Mouse (Mus musculus): ENCODE measurements around the gene Syt17. TPM values are rescaled to one million over a fixed set of nuclear protein-coding genes. Genes with fewer than 3 reads are reported as not detected.

The Syt17 gene
- polyA plus RNA-seq, 1 experiment from 2014 or later: 2.4 TPM

GRCm38 (mm10) chr7:118409421-118409820, 38.6 kb downstream of the Syt17 start:
- DNase-seq (ENCODE audit: low spot score) (no peak), ATAC-seq (replicated peaks; ENCODE audit: low FRiP score) (no peak)
- Histone ChIP-seq H3K9me3 (ENCODE audit: control insufficient read depth, low read length) (no peaks in the 10 kb centered on the region), H3K27ac (ENCODE audit: low read depth, low read length) (no peak overlapping the region), H3K4me3 (ENCODE audit: low read depth, low read length) (no peak overlapping the region), H3K27me3 (ENCODE audit: control insufficient read depth, insufficient read depth, low read length) (no peaks in the 10 kb centered on the region), H3K4me1 (replicated peaks; ENCODE audit: control insufficient read depth, insufficient read depth, low read length) (no peaks in the 10 kb centered on the region), H3K9ac (ENCODE audit: low read length) (no peak overlapping the region), H3K36me3 (ENCODE audit: control insufficient read depth, insufficient read depth, low read length) (no peaks in the 10 kb centered on the region), H3K4me2 (ENCODE audit: low read depth, low read length, severe bottlenecking) (no peak overlapping the region)
- 45% methylated on average over 2 of the region's 2 CpGs for WGBS

GRCm38 (mm10) chr7:118405251-118405650, 42.8 kb downstream of the Syt17 start:
- no peaks in the 10 kb centered on the region for H3K36me3 ChIP-seq (ENCODE audit: control insufficient read depth, insufficient read depth, low read length)
- no peak overlapping the region for H3K4me2 ChIP-seq (ENCODE audit: low read depth, low read length, severe bottlenecking)
- no peaks in the 10 kb centered on the region for H3K4me1 ChIP-seq (replicated peaks; ENCODE audit: control insufficient read depth, insufficient read depth, low read length)
- no peaks in the 10 kb centered on the region for H3K27me3 ChIP-seq (ENCODE audit: control insufficient read depth, insufficient read depth, low read length)
- no peak for ATAC-seq (replicated peaks; ENCODE audit: low FRiP score)
- no peak overlapping the region for H3K9ac ChIP-seq (ENCODE audit: low read length)
- DNase-seq (ENCODE audit: low spot score): no peak
- H3K27ac ChIP-seq (ENCODE audit: low read depth, low read length): no peak overlapping the region
- no peaks in the 10 kb centered on the region for H3K9me3 ChIP-seq (ENCODE audit: control insufficient read depth, low read length)
- H3K4me3 ChIP-seq (ENCODE audit: low read depth, low read length): no peak overlapping the region

- Histone ChIP-seq H3K4me2 (ENCODE audit: low read depth, low read length, severe bottlenecking) (no peak overlapping the region), H3K9ac (ENCODE audit: low read length) (no peak overlapping the region), H3K4me3 (ENCODE audit: low read depth, low read length) (no peak overlapping the region), H3K27me3 (ENCODE audit: control insufficient read depth, insufficient read depth, low read length) (no peaks in the 10 kb centered on the region), H3K4me1 (replicated peaks; ENCODE audit: control insufficient read depth, insufficient read depth, low read length) (no peaks in the 10 kb centered on the region), H3K36me3 (ENCODE audit: control insufficient read depth, insufficient read depth, low read length) (no peaks in the 10 kb centered on the region), H3K27ac (ENCODE audit: low read depth, low read length) (no peak overlapping the region), H3K9me3 (ENCODE audit: control insufficient read depth, low read length) (no peaks in the 10 kb centered on the region)
- WGBS: 81% methylated on average over 3 of the region's 3 CpGs
- DNase-seq (ENCODE audit: low spot score): no peak
- no peak for ATAC-seq (replicated peaks; ENCODE audit: low FRiP score)
Observed at GRCm38 (mm10) chr7:118402576-118403022, 45.4 kb downstream of the Syt17 start.

GRCm38 (mm10) chr7:118401949-118402348, 46.1 kb downstream of the Syt17 start:
- no peaks in the 10 kb centered on the region for H3K4me1 ChIP-seq (replicated peaks; ENCODE audit: control insufficient read depth, insufficient read depth, low read length)
- DNase-seq (ENCODE audit: low spot score) (no peak), ATAC-seq (replicated peaks; ENCODE audit: low FRiP score) (no peak)
- no peak overlapping the region for H3K4me3 ChIP-seq (ENCODE audit: low read depth, low read length)
- no peaks in the 10 kb centered on the region for H3K27me3 ChIP-seq (ENCODE audit: control insufficient read depth, insufficient read depth, low read length)
- H3K27ac ChIP-seq (ENCODE audit: low read depth, low read length): no peak overlapping the region
- H3K36me3 ChIP-seq (ENCODE audit: control insufficient read depth, insufficient read depth, low read length): no peaks in the 10 kb centered on the region
- H3K9me3 ChIP-seq (ENCODE audit: control insufficient read depth, low read length): no peaks in the 10 kb centered on the region
- no peak overlapping the region for H3K4me2 ChIP-seq (ENCODE audit: low read depth, low read length, severe bottlenecking)
- H3K9ac ChIP-seq (ENCODE audit: low read length): no peak overlapping the region
- 76% methylated on average over 5 of the region's 5 CpGs for WGBS

GRCm38 (mm10) chr7:118399764-118400163, 48.3 kb downstream of the Syt17 start:
- H3K9me3 ChIP-seq (ENCODE audit: control insufficient read depth, low read length): no peaks in the 10 kb centered on the region
- DNase-seq (ENCODE audit: low spot score) (no peak), ATAC-seq (replicated peaks; ENCODE audit: low FRiP score) (no peak)
- no peaks in the 10 kb centered on the region for H3K36me3 ChIP-seq (ENCODE audit: control insufficient read depth, insufficient read depth, low read length)
- 87% methylated on average over 9 of the region's 9 CpGs for WGBS
- H3K27me3 ChIP-seq (ENCODE audit: control insufficient read depth, insufficient read depth, low read length): no peaks in the 10 kb centered on the region
- no peak overlapping the region for H3K4me3 ChIP-seq (ENCODE audit: low read depth, low read length)
- H3K27ac ChIP-seq (ENCODE audit: low read depth, low read length): no peak overlapping the region
- no peak overlapping the region for H3K9ac ChIP-seq (ENCODE audit: low read length)
- H3K4me2 ChIP-seq (ENCODE audit: low read depth, low read length, severe bottlenecking): no peak overlapping the region
- H3K4me1 ChIP-seq (replicated peaks; ENCODE audit: control insufficient read depth, insufficient read depth, low read length): no peaks in the 10 kb centered on the region

- WGBS: 86% methylated on average over 5 of the region's 5 CpGs
Observed at GRCm38 (mm10) chr7:118390705-118391104, 57.3 kb downstream of the Syt17 start.

GRCm38 (mm10) chr7:118380996-118381395, 67.0 kb downstream of the Syt17 start:
- Histone ChIP-seq H3K4me3 (ENCODE audit: low read depth, low read length) (no peak overlapping the region), H3K4me1 (replicated peaks; ENCODE audit: control insufficient read depth, insufficient read depth, low read length) (no peaks in the 10 kb centered on the region), H3K9ac (ENCODE audit: low read length) (no peak overlapping the region), H3K27ac (ENCODE audit: low read depth, low read length) (no peak overlapping the region), H3K4me2 (ENCODE audit: low read depth, low read length, severe bottlenecking) (no peak overlapping the region), H3K36me3 (ENCODE audit: control insufficient read depth, insufficient read depth, low read length) (no peaks in the 10 kb centered on the region), H3K27me3 (ENCODE audit: control insufficient read depth, insufficient read depth, low read length) (no peaks in the 10 kb centered on the region), H3K9me3 (ENCODE audit: control insufficient read depth, low read length) (no peaks in the 10 kb centered on the region)
- ATAC-seq (replicated peaks; ENCODE audit: low FRiP score) (no peak), DNase-seq (ENCODE audit: low spot score) (no peak)
- 90% methylated on average over 5 of the region's 5 CpGs for WGBS

More at GRCm38 (mm10) chr7:118390705-118391104, 57.3 kb downstream of the Syt17 start:
- no peak overlapping the region for H3K4me3 ChIP-seq (ENCODE audit: low read depth, low read length)
- no peak overlapping the region for H3K4me2 ChIP-seq (ENCODE audit: low read depth, low read length, severe bottlenecking)
- H3K27ac ChIP-seq (ENCODE audit: low read depth, low read length): no peak overlapping the region
- no peaks in the 10 kb centered on the region for H3K27me3 ChIP-seq (ENCODE audit: control insufficient read depth, insufficient read depth, low read length)
- ATAC-seq (replicated peaks; ENCODE audit: low FRiP score): no peak
- H3K9me3 ChIP-seq (ENCODE audit: control insufficient read depth, low read length): no peaks in the 10 kb centered on the region
- H3K9ac ChIP-seq (ENCODE audit: low read length): no peak overlapping the region
- DNase-seq (ENCODE audit: low spot score): no peak
- H3K4me1 ChIP-seq (replicated peaks; ENCODE audit: control insufficient read depth, insufficient read depth, low read length): no peaks in the 10 kb centered on the region
- H3K36me3 ChIP-seq (ENCODE audit: control insufficient read depth, insufficient read depth, low read length): no peaks in the 10 kb centered on the region

- H3K4me2 ChIP-seq (ENCODE audit: low read depth, low read length, severe bottlenecking): no peak overlapping the region
- H3K9ac ChIP-seq (ENCODE audit: low read length): no peak overlapping the region
- no peak overlapping the region for H3K4me3 ChIP-seq (ENCODE audit: low read depth, low read length)
- no peak for DNase-seq (ENCODE audit: low spot score)
- no peak overlapping the region for H3K27ac ChIP-seq (ENCODE audit: low read depth, low read length)
- WGBS: 89% methylated on average over 3 of the region's 3 CpGs
- H3K36me3 ChIP-seq (ENCODE audit: control insufficient read depth, insufficient read depth, low read length): no peaks in the 10 kb centered on the region
- H3K27me3 ChIP-seq (ENCODE audit: control insufficient read depth, insufficient read depth, low read length): no peaks in the 10 kb centered on the region
- H3K4me1 ChIP-seq (replicated peaks; ENCODE audit: control insufficient read depth, insufficient read depth, low read length): no peaks in the 10 kb centered on the region
- no peak for ATAC-seq (replicated peaks; ENCODE audit: low FRiP score)
- no peaks in the 10 kb centered on the region for H3K9me3 ChIP-seq (ENCODE audit: control insufficient read depth, low read length)
Observed at GRCm38 (mm10) chr7:118380056-118380455, 68.0 kb downstream of the Syt17 start.

- Histone ChIP-seq H3K4me3 (ENCODE audit: low read depth, low read length) (no peak overlapping the region), H3K27ac (ENCODE audit: low read depth, low read length) (no peak overlapping the region), H3K4me2 (ENCODE audit: low read depth, low read length, severe bottlenecking) (no peak overlapping the region), H3K9me3 (ENCODE audit: control insufficient read depth, low read length) (no peaks in the 10 kb centered on the region), H3K36me3 (ENCODE audit: control insufficient read depth, insufficient read depth, low read length) (no peaks in the 10 kb centered on the region), H3K4me1 (replicated peaks; ENCODE audit: control insufficient read depth, insufficient read depth, low read length) (no peaks in the 10 kb centered on the region), H3K27me3 (ENCODE audit: control insufficient read depth, insufficient read depth, low read length) (no peaks in the 10 kb centered on the region), H3K9ac (ENCODE audit: low read length) (no peak overlapping the region)
- DNase-seq (ENCODE audit: low spot score): no peak
- 91% methylated on average over 4 of the region's 4 CpGs for WGBS
- no peak for ATAC-seq (replicated peaks; ENCODE audit: low FRiP score)
Observed at GRCm38 (mm10) chr7:118376590-118376989, 71.4 kb downstream of the Syt17 start.

Measured in forebrain, embryonic 11.5 days (tissue).